Mouse (Mus musculus) embryonic facial prominence, embryonic 11.5 days (tissue): ENCODE data around the gene Lrrc26. TPM values are rescaled to one million over a fixed set of nuclear protein-coding genes. Genes with fewer than 3 reads are reported as not detected.
A peak's percentile ranks its signal among the peaks of the same experiment; 100 is the strongest.

ENCODE experiments used
- ATAC-seq: fragments of 200-750 bp; cut with Nextera tagmentation; replicated peaks from 2 replicates; pipeline ENCODE4 v1.8.0; 2017; ENCODE audit warnings: low read depth; ENCODE audit not compliant: insufficient number of reproducible peaks, low FRiP score, low TSS enrichment
- DNase-seq: peaks from one replicate; pipeline ENCODE4 v3.0.0-alpha.2; 2015; ENCODE audit warnings: low spot score
- H3K27ac ChIP-seq: fragments of 300-500 bp; sonication (generic); replicated peaks from 2 replicates; pipeline ENCODE4 v1.5.1; 2014; ENCODE audit warnings: mild to moderate bottlenecking, low read depth, low read length, control low read depth
- H3K27me3 ChIP-seq: fragments of 300-500 bp; sonication (generic); 2 replicates; pipeline ENCODE4 v1.6.1; 2014; ENCODE audit warnings: mild to moderate bottlenecking, low read length, moderate library complexity, mixed read lengths; ENCODE audit not compliant: control insufficient read depth, insufficient read depth
- H3K36me3 ChIP-seq: fragments of 300-500 bp; sonication (generic); replicated peaks from 2 replicates; pipeline ENCODE4 v1.6.1; 2014; ENCODE audit warnings: low read depth, mild to moderate bottlenecking, low read length, moderate library complexity, mixed read lengths; ENCODE audit not compliant: control insufficient read depth, insufficient read depth
- H3K4me1 ChIP-seq: fragments of 300-500 bp; sonication (generic); 2 replicates; pipeline ENCODE4 v1.6.1; 2014; ENCODE audit warnings: low read length, mixed read lengths; ENCODE audit not compliant: control insufficient read depth, insufficient read depth
- H3K4me2 ChIP-seq: fragments of 300-500 bp; sonication (generic); 2 replicates; pipeline ENCODE4 v1.6.1; 2014; ENCODE audit warnings: low read depth, mild to moderate bottlenecking, control low read depth, low read length, moderate library complexity
- H3K4me3 ChIP-seq: fragments of 300-500 bp; sonication (generic); 2 replicates; pipeline ENCODE4 v1.5.1; 2014; ENCODE audit warnings: low read depth, low read length, control low read depth
- H3K9ac ChIP-seq: fragments of 300-500 bp; sonication (generic); replicated peaks from 2 replicates; pipeline ENCODE4 v1.6.1; 2014; ENCODE audit warnings: mild to moderate bottlenecking, control low read depth, low read length
- H3K9me3 ChIP-seq: fragments of 300-500 bp; sonication (generic); replicated peaks from 2 replicates; pipeline ENCODE4 v1.6.1; 2016; ENCODE audit warnings: mild to moderate bottlenecking, low read length, inconsistent platforms, mixed read lengths; ENCODE audit not compliant: control insufficient read depth
- WGBS: fragments of 180-500 bp; shearing (Covaris S2); extraction: QIAGEN DNeasy Blood & Tissue Kit; methylation state at CpG from one replicate; pipeline ENCODE4 v1.1.7; 2014; 5-methylcytosine and 5-hydroxymethylcytosine counted together
- polyA plus RNA-seq: library from polyadenylated mRNA; unstranded; fragments of >200 nt; fragmentation: Nextera tagmentation; extraction: Ambion mirVana; gene quantifications from 2 replicates; pipeline ENCODE4 v1.2.1, GENCODE M21; 2014

Lrrc26 gene
- polyA plus RNA-seq, 1 experiment from 2014 or later: not detected

GRCm38 (mm10) chr2:25304657-25305541, 15.2 kb downstream of the Lrrc26 start:
- peaks cover 16% of the 10 kb centered on the region for H3K27me3 ChIP-seq
- H3K9ac ChIP-seq: peak overlapping the region; percentile 22
- no peaks in the 10 kb centered on the region for H3K9me3 ChIP-seq
- peak overlapping the region; percentile 68 for H3K4me2 ChIP-seq
- ATAC-seq: peak; percentile 87
- no peak overlapping the region for H3K27ac ChIP-seq
- H3K4me3 ChIP-seq: peak overlapping the region; percentile 38
- peak; percentile 71 for DNase-seq
- WGBS: 3% methylated on average over 38 of the region's 45 CpGs
- no peaks in the 10 kb centered on the region for H3K36me3 ChIP-seq
- H3K4me1 ChIP-seq: no peaks in the 10 kb centered on the region

- H3K9ac ChIP-seq: no peak overlapping the region; the same call in 1 of the 2 replicates
- DNase-seq: no peak
- 47% methylated on average over 14 of the region's 14 CpGs for WGBS
- H3K27ac ChIP-seq: no peak overlapping the region
- H3K4me2 ChIP-seq: peak overlapping the region; percentile 68
- peak overlapping the region; percentile 38 for H3K4me3 ChIP-seq
- no peaks in the 10 kb centered on the region for H3K36me3 ChIP-seq
- H3K4me1 ChIP-seq: no peaks in the 10 kb centered on the region
- H3K9me3 ChIP-seq: no peaks in the 10 kb centered on the region
- H3K27me3 ChIP-seq: peaks cover 23% of the 10 kb centered on the region
- no peak for ATAC-seq
Measured at GRCm38 (mm10) chr2:25305587-25306359, 16.1 kb downstream of the Lrrc26 start.

- H3K4me1 ChIP-seq: no peaks in the 10 kb centered on the region
- no peak for DNase-seq
- peaks cover 49% of the 10 kb centered on the region for H3K27me3 ChIP-seq
- no peak overlapping the region for H3K9ac ChIP-seq
- no peak overlapping the region for H3K4me2 ChIP-seq
- H3K9me3 ChIP-seq: no peaks in the 10 kb centered on the region
- 51% methylated on average over 10 of the region's 10 CpGs for WGBS
- H3K36me3 ChIP-seq: no peaks in the 10 kb centered on the region
- no peak overlapping the region for H3K4me3 ChIP-seq
- no peak for ATAC-seq
- no peak overlapping the region for H3K27ac ChIP-seq
Measured at GRCm38 (mm10) chr2:25310180-25310579, 20.5 kb downstream of the Lrrc26 start.

- WGBS: 2% methylated on average over 22 of the region's 22 CpGs
- Histone ChIP-seq H3K4me3 (no peak overlapping the region), H3K36me3 (no peaks in the 10 kb centered on the region), H3K4me2 (no peak overlapping the region), H3K4me1 (no peaks in the 10 kb centered on the region), H3K9ac (no peak overlapping the region), H3K9me3 (no peaks in the 10 kb centered on the region), H3K27me3 (peaks cover 45% of the 10 kb centered on the region), H3K27ac (no peak overlapping the region)
- DNase-seq (no peak), ATAC-seq (no peak)
Measured at GRCm38 (mm10) chr2:25310969-25311368, 21.3 kb downstream of the Lrrc26 start.

- Histone ChIP-seq H3K4me3 (no peak overlapping the region), H3K9ac (no peak overlapping the region), H3K9me3 (no peaks in the 10 kb centered on the region), H3K27me3 (peaks cover 41% of the 10 kb centered on the region), H3K4me1 (no peaks in the 10 kb centered on the region), H3K36me3 (no peaks in the 10 kb centered on the region), H3K27ac (no peak overlapping the region), H3K4me2 (no peak overlapping the region)
- WGBS: 7% methylated on average over 11 of the region's 11 CpGs
- no peak; the same call in 1 of the 2 replicates for ATAC-seq
- DNase-seq: no peak
Measured at GRCm38 (mm10) chr2:25311491-25311891, 21.8 kb downstream of the Lrrc26 start.

- peak; percentile 29; the same call in 1 of the 2 replicates for ATAC-seq
- no peak for DNase-seq
- Histone ChIP-seq H3K36me3 (no peaks in the 10 kb centered on the region), H3K4me3 (peak overlapping the region; percentile 28), H3K9me3 (no peaks in the 10 kb centered on the region), H3K27me3 (peaks cover 24% of the 10 kb centered on the region), H3K9ac (no peak overlapping the region), H3K27ac (no peak overlapping the region), H3K4me2 (peak overlapping the region; percentile 57), H3K4me1 (no peaks in the 10 kb centered on the region)
- 7% methylated on average over 31 of the region's 31 CpGs for WGBS
Measured at GRCm38 (mm10) chr2:25318119-25318966, 28.6 kb downstream of the Lrrc26 start.

- Histone ChIP-seq H3K9ac (no peak within 1 kb of the TSS), H3K27me3 (peaks cover 22% of the 10 kb centered on the region), H3K4me1 (no peaks in the 10 kb centered on the region), H3K4me2 (peak within 1 kb of the TSS; percentile 57), H3K36me3 (no peaks in the 10 kb centered on the region), H3K4me3 (peak within 1 kb of the TSS; percentile 28), H3K9me3 (no peaks in the 10 kb centered on the region), H3K27ac (no peak within 1 kb of the TSS)
- ATAC-seq: 0 out of 2 replicates have a peak, but pooled peaks have one; percentile 65
- WGBS: 10% methylated on average over 55 of the region's 58 CpGs
- DNase-seq: peak; percentile 85
Measured at GRCm38 (mm10) chr2:25318971-25319773, 29.5 kb downstream of the Lrrc26 start, which contains the start of gene Grin1. Grin1 (minus strand) TSS chr2:25319187.
